Mouse (Mus musculus) embryonic facial prominence, embryonic 10.5 days (tissue): Measurements from ENCODE around the gene Tmem160. TPM values are rescaled to one million over a fixed set of nuclear protein-coding genes. Genes with fewer than 3 reads are reported as not detected.

Experiments used
- DNase-seq: peaks from one replicate; pipeline ENCODE4 v3.0.0-alpha.2; 2017; ENCODE audit warnings: low spot score
- H3K27ac ChIP-seq: fragments of 300-500 bp; sonication (generic); replicated peaks from 2 replicates; pipeline ENCODE4 v1.5.1; 2016; ENCODE audit warnings: mild to moderate bottlenecking
- H3K27me3 ChIP-seq: fragments of 300-500 bp; sonication (generic); replicated peaks from 2 replicates; pipeline ENCODE4 v1.6.1; 2016; ENCODE audit warnings: low read depth, mild to moderate bottlenecking; ENCODE audit not compliant: poor library complexity, severe bottlenecking
- H3K36me3 ChIP-seq: fragments of 300-500 bp; sonication (generic); replicated peaks from 2 replicates; pipeline ENCODE4 v1.6.1; 2016; ENCODE audit warnings: mild to moderate bottlenecking, moderate library complexity
- H3K4me1 ChIP-seq: fragments of 300-500 bp; sonication (generic); 2 replicates; pipeline ENCODE4 v1.6.1; 2016
- H3K4me3 ChIP-seq: fragments of 300-500 bp; sonication (generic); 2 replicates; pipeline ENCODE4 v1.5.1; 2016; ENCODE audit warnings: mild to moderate bottlenecking, moderate library complexity
- H3K9me3 ChIP-seq: fragments of 300-500 bp; sonication (generic); 2 replicates; pipeline ENCODE4 v1.6.1; 2016; ENCODE audit warnings: mild to moderate bottlenecking
- WGBS: fragments of 180-500 bp; shearing (Covaris S2); methylation state at CpG from one replicate; pipeline ENCODE4 v1.1.7; 2016; 5-methylcytosine and 5-hydroxymethylcytosine counted together
- polyA plus RNA-seq: library from polyadenylated mRNA; unstranded; fragments of >200 nt; fragmentation: Nextera tagmentation; extraction: Ambion mirVana; gene quantifications from 2 replicates; pipeline ENCODE4 v1.2.1, GENCODE M21; 2016

The Tmem160 gene
- polyA plus RNA-seq, result 71.5 and 76.4 TPM in 2 replicates

GRCm38 (mm10) chr7:16452587-16453073 is at the start of gene Tmem160:
Gene Tmem160 (plus strand): TSS chr7:16452779.
- Histone ChIP-seq H3K27ac (peak within 1 kb of the TSS; percentile 82), H3K9me3 (no peaks in the 10 kb centered on the region), H3K4me1 (peaks cover 13% of the 10 kb centered on the region), H3K4me3 (peak within 1 kb of the TSS; percentile 85), H3K36me3 (peaks cover 28% of the 10 kb centered on the region), H3K27me3 (no peaks in the 10 kb centered on the region)
- DNase-seq, result peak; percentile 91
- WGBS, result 1% methylated on average over 30 of the region's 30 CpGs

GRCm38 (mm10) chr7:16402968-16403948 is 49.3 kb upstream of the Tmem160 start:
- peak overlapping the region; percentile 97 for H3K4me3 ChIP-seq
- no peaks in the 10 kb centered on the region for H3K9me3 ChIP-seq
- peak overlapping the region; percentile 100 for H3K27ac ChIP-seq
- peaks cover 40% of the 10 kb centered on the region for H3K4me1 ChIP-seq
- DNase-seq, result peak; percentile 42
- WGBS, result 60% methylated on average over 21 of the region's 21 CpGs
- no peaks in the 10 kb centered on the region for H3K27me3 ChIP-seq
- peaks cover 37% of the 10 kb centered on the region for H3K36me3 ChIP-seq

- DNase-seq, result no peak
- 88% methylated on average over 3 of the region's 3 CpGs for WGBS
- Histone ChIP-seq H3K9me3 (no peaks in the 10 kb centered on the region), H3K4me1 (peaks cover 34% of the 10 kb centered on the region), H3K36me3 (peaks cover 48% of the 10 kb centered on the region), H3K27me3 (no peaks in the 10 kb centered on the region), H3K27ac (peak overlapping the region; percentile 40), H3K4me3 (peak overlapping the region; percentile 33; the same call in 1 of the 2 replicates)
These were observed 48.1 kb upstream of the Tmem160 start for GRCm38 (mm10) chr7:16404315-16405072.

GRCm38 (mm10) chr7:16405073-16405455 is 47.5 kb upstream of the Tmem160 start:
- H3K4me3 ChIP-seq, result peak overlapping the region; percentile 33; the same call in 1 of the 2 replicates

GRCm38 (mm10) chr7:16405516-16406351 is 46.8 kb upstream of the Tmem160 start:
- Histone ChIP-seq H3K27ac (peak overlapping the region; percentile 40), H3K27me3 (no peaks in the 10 kb centered on the region), H3K4me3 (peak overlapping the region; percentile 33; the same call in 1 of the 2 replicates), H3K4me1 (peaks cover 34% of the 10 kb centered on the region), H3K9me3 (no peaks in the 10 kb centered on the region), H3K36me3 (peaks cover 59% of the 10 kb centered on the region)
- no peak for DNase-seq
- WGBS, result 82% methylated on average over 11 of the region's 11 CpGs

More at GRCm38 (mm10) chr7:16405073-16405455, 47.5 kb upstream of the Tmem160 start:
- Histone ChIP-seq H3K9me3 (no peaks in the 10 kb centered on the region), H3K4me1 (peaks cover 34% of the 10 kb centered on the region), H3K36me3 (peaks cover 52% of the 10 kb centered on the region), H3K27ac (peak overlapping the region; percentile 40), H3K27me3 (no peaks in the 10 kb centered on the region)
- no peak for DNase-seq
- WGBS, result 84% methylated on average over 2 of the region's 2 CpGs

GRCm38 (mm10) chr7:16406978-16407377 is 45.6 kb upstream of the Tmem160 start:
- H3K4me3 ChIP-seq, result no peak overlapping the region
- no peaks in the 10 kb centered on the region for H3K27me3 ChIP-seq
- H3K9me3 ChIP-seq, result no peaks in the 10 kb centered on the region
- H3K4me1 ChIP-seq, result peaks cover 45% of the 10 kb centered on the region
- DNase-seq, result no peak
- H3K27ac ChIP-seq, result no peak overlapping the region
- H3K36me3 ChIP-seq, result peaks cover 71% of the 10 kb centered on the region
- WGBS, result 96% methylated on average over 3 of the region's 3 CpGs

GRCm38 (mm10) chr7:16411100-16411499 is 41.5 kb upstream of the Tmem160 start:
- Histone ChIP-seq H3K4me3 (no peak overlapping the region), H3K27ac (no peak overlapping the region), H3K36me3 (peaks cover 84% of the 10 kb centered on the region), H3K9me3 (no peaks in the 10 kb centered on the region), H3K4me1 (peaks cover 34% of the 10 kb centered on the region), H3K27me3 (no peaks in the 10 kb centered on the region)
- 88% methylated on average over 5 of the region's 5 CpGs for WGBS
- DNase-seq, result no peak

GRCm38 (mm10) chr7:16412220-16412896 is 40.2 kb upstream of the Tmem160 start:
- Histone ChIP-seq H3K4me3 (no peak overlapping the region), H3K27me3 (no peaks in the 10 kb centered on the region; the same call in 1 of the 2 replicates), H3K36me3 (peaks cover 88% of the 10 kb centered on the region), H3K27ac (peak overlapping the region; percentile 48; the same call in 1 of the 2 replicates), H3K9me3 (no peaks in the 10 kb centered on the region), H3K4me1 (peaks cover 32% of the 10 kb centered on the region; the same call in 1 of the 2 replicates)
- DNase-seq, result no peak
- 90% methylated on average over 8 of the region's 8 CpGs for WGBS

GRCm38 (mm10) chr7:16412930-16413329 is 39.6 kb upstream of the Tmem160 start:
- Histone ChIP-seq H3K4me1 (peaks cover 32% of the 10 kb centered on the region; the same call in 1 of the 2 replicates), H3K4me3 (no peak overlapping the region)

GRCm38 (mm10) chr7:16415426-16415825 is 37.2 kb upstream of the Tmem160 start:
- no peak overlapping the region for H3K27ac ChIP-seq
- 80% methylated on average over 3 of the region's 3 CpGs for WGBS
- H3K4me3 ChIP-seq, result no peak overlapping the region

More at GRCm38 (mm10) chr7:16412930-16413329, 39.6 kb upstream of the Tmem160 start:
- Histone ChIP-seq H3K9me3 (no peaks in the 10 kb centered on the region), H3K27ac (no peak overlapping the region), H3K36me3 (peaks cover 88% of the 10 kb centered on the region), H3K27me3 (no peaks in the 10 kb centered on the region; the same call in 1 of the 2 replicates)
- DNase-seq, result no peak
- 77% methylated on average over 2 of the region's 2 CpGs for WGBS

More at GRCm38 (mm10) chr7:16415426-16415825, 37.2 kb upstream of the Tmem160 start:
- H3K4me1 ChIP-seq, result peaks cover 32% of the 10 kb centered on the region; the same call in 1 of the 2 replicates
- H3K27me3 ChIP-seq, result no peaks in the 10 kb centered on the region; the same call in 1 of the 2 replicates
- no peaks in the 10 kb centered on the region for H3K9me3 ChIP-seq
- DNase-seq, result no peak
- H3K36me3 ChIP-seq, result peaks cover 91% of the 10 kb centered on the region
